Mouse (Mus musculus) thymus, postnatal 25 days (tissue): ENCODE results near the gene Plekhg6.

Experiments used
- DNase-seq: peaks from one replicate; pipeline ENCODE4 v3.0.0; 2022

Plekhg6 gene

GRCm38 (mm10) chr6:125385066-125385974 is 4.7 kb upstream of the Plekhg6 start:
- DNase-seq, result peak; percentile 51

- DNase-seq, result no peak
Measured at GRCm38 (mm10) chr6:125382024-125382423, 1.4 kb upstream of the Plekhg6 start.

GRCm38 (mm10) chr6:125379781-125380180 is 812 bp downstream of the Plekhg6 start:
- no peak for DNase-seq

GRCm38 (mm10) chr6:125378621-125379020 is 2.0 kb downstream of the Plekhg6 start:
- DNase-seq, result no peak

GRCm38 (mm10) chr6:125377582-125378451 is 2.8 kb downstream of the Plekhg6 start:
- DNase-seq, result peak; percentile 91

GRCm38 (mm10) chr6:125377042-125377441 is 3.6 kb downstream of the Plekhg6 start:
- no peak for DNase-seq

GRCm38 (mm10) chr6:125367758-125368371 is 12.7 kb downstream of the Plekhg6 start:
- DNase-seq, result peak; percentile 54

- DNase-seq, result peak; percentile 40
Measured at GRCm38 (mm10) chr6:125366133-125366532, 14.5 kb downstream of the Plekhg6 start.

- no peak for DNase-seq
Measured at GRCm38 (mm10) chr6:125365522-125365921, 15.1 kb downstream of the Plekhg6 start.

- DNase-seq, result peak; percentile 49
Measured at GRCm38 (mm10) chr6:125364448-125364847, 16.1 kb downstream of the Plekhg6 start.

- DNase-seq, result no peak
Measured at GRCm38 (mm10) chr6:125363451-125364242, 16.9 kb downstream of the Plekhg6 start.

- DNase-seq, result no peak
Measured at GRCm38 (mm10) chr6:125363021-125363420, 17.6 kb downstream of the Plekhg6 start.

GRCm38 (mm10) chr6:125361467-125362291 is 18.9 kb downstream of the Plekhg6 start:
- DNase-seq, result peak; percentile 29

GRCm38 (mm10) chr6:125360846-125361245 is 19.7 kb downstream of the Plekhg6 start:
- no peak for DNase-seq

GRCm38 (mm10) chr6:125359999-125360398 is 20.6 kb downstream of the Plekhg6 start:
- DNase-seq, result no peak

GRCm38 (mm10) chr6:125357334-125357733 is 23.3 kb downstream of the Plekhg6 start:
- no peak for DNase-seq

GRCm38 (mm10) chr6:125356264-125356663 is 24.3 kb downstream of the Plekhg6 start:
- no peak for DNase-seq

- DNase-seq, result peak; percentile 87
Measured at GRCm38 (mm10) chr6:125355197-125355741, 25.3 kb downstream of the Plekhg6 start.

GRCm38 (mm10) chr6:125354352-125355151 is 26.0 kb downstream of the Plekhg6 start:
- DNase-seq, result peak; percentile 27

- DNase-seq, result peak; percentile 75
Measured at GRCm38 (mm10) chr6:125353655-125354054, 26.9 kb downstream of the Plekhg6 start.
